Mouse (Mus musculus): Measurements from ENCODE around the gene Gng4.

DNA sequence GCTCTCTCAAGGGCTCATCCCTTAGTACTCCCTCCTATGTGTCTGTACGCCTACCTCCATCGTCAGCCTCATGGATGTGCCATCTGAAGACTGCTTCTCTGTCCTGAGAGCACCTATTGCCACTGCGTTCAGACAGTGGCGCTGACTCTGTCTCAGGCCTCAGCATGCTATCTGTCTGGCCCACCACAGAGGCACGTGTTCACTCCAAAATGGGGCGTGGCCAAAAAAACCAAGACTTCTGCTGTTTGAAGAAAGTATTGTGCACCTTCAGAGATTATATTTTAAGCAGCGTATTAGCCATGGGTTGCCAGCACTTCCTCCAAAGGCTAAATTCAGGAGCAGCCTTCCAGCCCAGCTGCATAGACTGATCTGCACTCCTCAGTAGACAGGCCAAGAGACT is 27.0 kb downstream of the Gng4 start:
- TF ChIP-seq CTCF (IDR thresholded peaks at IDR 0.05; ENCODE audit: low read depth) (no peak), EP300 (IDR thresholded peaks at IDR 0.05; ENCODE audit: low read depth) (no peak)
